Mouse (Mus musculus) lung, adult 2 months (tissue): ENCODE measurements around the gene Asna1. TPM values are rescaled to one million over a fixed set of nuclear protein-coding genes. Genes with fewer than 3 reads are reported as not detected.

ENCODE experiments used
- DNase-seq: peaks from one replicate; pipeline ENCODE4 v3.0.0; 2022
- H3K4me1 ChIP-seq: fragments of 200-500 bp; 2 replicates; pipeline ENCODE4 v1.6.1; 2011; ENCODE audit warnings: low read length; ENCODE audit not compliant: control insufficient read depth, insufficient read depth
- H3K4me3 ChIP-seq: fragments of 200-500 bp; replicated peaks from 2 replicates; pipeline ENCODE3; 2011; ENCODE audit warnings: low read depth, mild to moderate bottlenecking, control low read depth, low read length; ENCODE audit errors: extremely low read depth
- CTCF ChIP-seq: fragments of 200-500 bp; IDR thresholded peaks from 2 replicates; pipeline ENCODE4 v1.5.1; 2011; ENCODE audit warnings: mild to moderate bottlenecking, low read length, control low read depth; ENCODE audit not compliant: insufficient read depth
- POLR2A ChIP-seq: fragments of 200-500 bp; IDR thresholded peaks from 2 replicates; pipeline ENCODE4 v1.6.1; 2011; ENCODE audit warnings: low read depth, mild to moderate bottlenecking, control low read depth, low read length, borderline replicate concordance; ENCODE audit errors: extremely low read depth
- WGBS: fragments of 180-500 bp; shearing (Covaris S2); methylation state at CpG from one replicate; pipeline ENCODE4 v1.1.7; 2018; 5-methylcytosine and 5-hydroxymethylcytosine counted together
- polyA plus RNA-seq: library from polyadenylated mRNA; depleted of rRNA; stranded (reverse); fragments of >200 nt; gene quantifications from 2 replicates; pipeline ENCODE4 v1.2.3, GENCODE M21; 2012

Gene Asna1
- polyA plus RNA-seq, 1 experiment, result 128 TPM

GRCm38 (mm10) chr8:84976031-84976762 lies 48.9 kb downstream of the Asna1 start:
- TF ChIP-seq CTCF (no peak), POLR2A (peak; percentile 97)
- peaks cover 23% of the 10 kb centered on the region for H3K4me1 ChIP-seq
- H3K4me3 ChIP-seq, result peak overlapping the region; percentile 71
- 1% methylated on average over 56 of the region's 61 CpGs for WGBS
- DNase-seq, result peak; percentile 97

DNA sequence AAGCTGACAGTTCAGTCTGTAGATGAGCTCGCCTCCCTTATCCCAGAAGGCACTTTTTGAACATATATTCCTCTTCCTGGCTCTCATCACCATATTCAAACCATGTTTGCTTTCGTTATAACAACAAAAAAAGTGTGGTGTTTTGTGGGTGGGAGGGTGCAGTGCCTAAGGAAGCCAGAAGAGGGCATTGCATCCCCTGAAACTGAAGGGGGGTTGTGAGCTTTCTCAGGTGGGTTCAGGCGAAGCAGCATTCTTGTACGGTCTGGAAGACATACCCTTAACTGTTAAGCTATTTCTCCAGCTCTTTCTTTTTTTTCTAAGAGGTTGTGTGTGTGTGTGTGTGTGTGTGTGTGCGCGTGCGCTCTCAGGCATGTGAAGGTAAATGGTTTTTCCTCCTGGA lies 49.6 kb downstream of the Asna1 start:
- 29% methylated on average over 7 of the region's 7 CpGs for WGBS
- DNase-seq, result peak; percentile 71

GRCm38 (mm10) chr8:84974543-84975142 lies 50.4 kb downstream of the Asna1 start:
- H3K4me1 ChIP-seq, result peaks cover 16% of the 10 kb centered on the region
- WGBS, result 65% methylated on average over 8 of the region's 8 CpGs
- TF ChIP-seq POLR2A (no peak), CTCF (no peak)
- no peak for DNase-seq
- H3K4me3 ChIP-seq, result no peak overlapping the region

More for the DNA sequence above, 49.6 kb downstream of the Asna1 start:
- TF ChIP-seq CTCF, result peak; percentile 86
- TF ChIP-seq POLR2A, result no peak
- H3K4me3 ChIP-seq, result no peak overlapping the region
- H3K4me1 ChIP-seq, result peaks cover 15% of the 10 kb centered on the region

GRCm38 (mm10) chr8:84973803-84974542 lies 51.1 kb downstream of the Asna1 start:
- TF ChIP-seq POLR2A (no peak), CTCF (peak; percentile 77)
- Histone ChIP-seq H3K4me3 (no peak overlapping the region), H3K4me1 (peaks cover 14% of the 10 kb centered on the region)
- WGBS, result 47% methylated on average over 4 of the region's 4 CpGs
- peak; percentile 54 for DNase-seq

- H3K4me3 ChIP-seq, result no peak overlapping the region
- 96% methylated on average over 1 of the region's 1 CpGs for WGBS
- H3K4me1 ChIP-seq, result peaks cover 11% of the 10 kb centered on the region
- no peak for TF ChIP-seq CTCF
- TF ChIP-seq POLR2A, result no peak
- DNase-seq, result no peak
Observed at GRCm38 (mm10) chr8:84973079-84973478, 52.0 kb downstream of the Asna1 start.

- 62% methylated on average over 5 of the region's 5 CpGs for WGBS
- TF ChIP-seq CTCF (no peak), POLR2A (no peak)
- peaks cover 12% of the 10 kb centered on the region for H3K4me1 ChIP-seq
- DNase-seq, result no peak
- H3K4me3 ChIP-seq, result no peak overlapping the region
Observed at GRCm38 (mm10) chr8:84970913-84971312, 54.2 kb downstream of the Asna1 start.

DNA sequence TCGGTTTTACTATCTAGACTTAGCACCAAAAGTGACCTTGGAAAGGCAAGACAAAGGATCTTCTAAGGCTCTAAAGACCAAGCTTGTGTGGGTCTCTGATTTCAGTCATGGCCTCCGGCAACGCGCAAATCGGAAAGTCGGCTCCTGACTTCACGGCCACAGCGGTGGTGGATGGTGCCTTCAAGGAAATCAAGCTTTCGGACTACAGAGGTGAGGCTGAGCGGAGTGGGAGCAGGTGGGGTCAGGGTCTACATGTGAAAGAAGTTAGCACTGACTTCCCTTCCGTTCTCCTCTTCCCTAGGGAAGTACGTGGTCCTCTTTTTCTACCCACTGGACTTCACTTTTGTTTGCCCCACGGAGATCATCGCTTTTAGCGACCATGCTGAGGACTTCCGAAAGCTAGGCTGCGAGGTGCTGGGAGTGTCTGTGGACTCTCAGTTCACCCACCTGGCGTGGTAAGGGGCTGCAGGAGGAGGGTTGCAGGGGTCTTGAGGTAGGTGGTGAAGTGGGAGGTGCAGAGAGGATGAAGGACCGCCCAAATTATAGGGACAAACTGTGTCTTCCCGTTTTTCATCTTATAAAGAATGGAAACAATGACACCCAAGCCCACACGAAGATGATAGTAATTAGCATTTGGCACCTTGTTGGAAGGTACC lies 54.8 kb downstream of the Asna1 start:
- peaks cover 8% of the 10 kb centered on the region for H3K4me1 ChIP-seq
- TF ChIP-seq POLR2A (no peak), CTCF (no peak)
- peak overlapping the region; percentile 90 for H3K4me3 ChIP-seq
- WGBS, result 6% methylated on average over 21 of the region's 21 CpGs
- no peak for DNase-seq

DNA sequence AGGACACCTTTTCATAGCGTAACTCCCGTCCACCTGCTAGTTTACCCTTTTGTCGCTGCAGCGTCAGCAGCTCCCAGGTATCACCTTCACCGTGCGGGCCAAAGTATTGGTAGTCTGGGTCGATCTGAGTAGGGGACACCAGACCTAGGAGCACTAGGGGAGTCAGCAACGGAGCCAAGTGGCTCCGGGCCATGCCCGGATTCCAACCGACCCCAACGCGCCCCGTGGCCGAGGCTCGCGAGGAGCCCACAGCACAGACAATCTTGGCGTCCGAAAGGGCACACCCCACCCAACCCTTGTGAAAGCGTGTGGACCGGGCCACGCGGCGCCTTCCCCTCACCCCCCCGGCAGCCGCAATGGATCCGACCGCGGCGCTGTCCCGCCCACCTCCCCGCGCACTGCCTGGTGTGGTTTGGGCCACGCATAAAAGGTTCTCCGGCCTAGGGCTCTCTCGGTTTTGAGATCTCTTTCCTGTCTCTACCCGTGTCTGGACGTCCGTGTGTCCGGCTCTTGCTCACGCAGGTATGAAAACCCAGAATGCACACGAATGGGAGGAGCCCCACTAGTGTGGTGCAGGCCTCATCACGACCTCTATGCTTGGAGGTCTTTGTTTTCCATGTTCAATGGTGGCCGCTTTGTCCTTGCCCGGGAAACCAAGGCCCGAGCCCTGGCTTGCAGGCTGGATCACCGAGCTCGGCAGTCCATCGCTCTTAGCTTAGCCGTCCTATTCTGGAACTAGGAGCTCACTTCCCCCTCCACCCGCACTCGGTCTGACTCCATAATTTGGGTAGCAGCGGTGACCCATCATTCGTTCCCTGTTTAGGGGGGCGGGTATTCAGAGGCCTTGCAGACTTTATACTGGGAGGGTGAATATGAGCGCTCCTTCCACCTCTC lies 55.6 kb downstream of the Asna1 start, which contains the start of the genes Gm49661, Prdx2 and Rnaseh2a:
Gene Gm49661, minus strand, starts transcription at position 193 of the 894 bp plus-strand sequence.
Gene Prdx2, plus strand, starts transcription at position 347 of the 894 bp plus-strand sequence.
Gene Rnaseh2a, minus strand, starts transcription at position 527 of the 894 bp plus-strand sequence.
- Histone ChIP-seq H3K4me1 (peaks cover 9% of the 10 kb centered on the region), H3K4me3 (peak within 1 kb of the TSS; percentile 90)
- DNase-seq, result peak; percentile 70
- WGBS, result under 1% methylated on average over 56 of the region's 56 CpGs
- TF ChIP-seq POLR2A (peak; percentile 83; the same call in 1 of the 2 replicates), CTCF (no peak)
